Mouse (Mus musculus): ENCODE measurements around the gene Zfp523. TPM values are rescaled to one million over a fixed set of nuclear protein-coding genes. Genes with fewer than 3 reads are reported as not detected.

Gene Zfp523
- polyA plus RNA-seq, 1 experiment, result 81.9 TPM

- no peak for DNase-seq (ENCODE audit: low read depth)
Observed at GRCm38 (mm10) chr17:28242296-28242695, 65.4 kb downstream of the Zfp523 start.

GRCm38 (mm10) chr17:28244214-28244613 is 67.3 kb downstream of the Zfp523 start:
- no peak for DNase-seq (ENCODE audit: low read depth)

DNA sequence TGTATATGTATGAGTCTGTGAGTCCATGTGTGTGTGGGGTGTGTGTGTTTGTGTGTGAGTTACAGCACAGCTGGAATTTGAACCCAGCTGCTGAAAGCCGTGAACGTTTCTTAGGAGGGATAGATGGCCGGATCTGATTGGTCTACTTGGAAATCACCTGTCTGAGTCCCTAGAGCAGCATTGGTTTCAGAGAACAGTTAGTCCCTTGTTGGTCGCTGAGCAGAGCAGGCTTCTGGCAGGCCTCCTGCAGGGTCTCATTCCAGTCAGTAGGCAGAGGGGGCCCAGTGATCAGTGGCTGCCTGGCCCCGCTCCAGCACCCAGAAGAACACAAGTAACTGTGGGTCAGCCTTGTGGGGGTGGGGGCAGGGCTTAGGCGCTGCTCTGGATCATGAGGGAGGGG is 67.8 kb downstream of the Zfp523 start:
- no peak for DNase-seq (ENCODE audit: low read depth)

DNA sequence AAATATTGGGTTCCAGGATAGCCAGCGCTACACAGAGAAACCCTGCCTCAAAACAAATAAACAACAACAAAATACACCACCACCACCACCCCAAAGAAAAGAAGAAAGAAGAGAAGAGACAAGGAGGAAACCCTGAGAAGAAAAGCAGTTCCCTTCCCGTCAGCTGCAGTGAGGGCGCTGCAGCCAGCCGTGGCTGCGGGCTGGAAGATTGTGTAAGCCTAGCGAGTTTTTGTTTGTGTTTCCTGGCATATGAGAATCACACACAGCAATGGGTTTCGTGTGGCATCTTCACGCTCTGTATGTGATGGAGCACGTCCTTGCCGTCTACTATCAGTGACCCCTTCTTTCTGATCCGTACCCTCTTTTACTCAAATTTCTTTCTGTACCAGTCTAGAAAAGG is 69.7 kb downstream of the Zfp523 start:
- DNase-seq (ENCODE audit: low read depth), result no peak

DNA sequence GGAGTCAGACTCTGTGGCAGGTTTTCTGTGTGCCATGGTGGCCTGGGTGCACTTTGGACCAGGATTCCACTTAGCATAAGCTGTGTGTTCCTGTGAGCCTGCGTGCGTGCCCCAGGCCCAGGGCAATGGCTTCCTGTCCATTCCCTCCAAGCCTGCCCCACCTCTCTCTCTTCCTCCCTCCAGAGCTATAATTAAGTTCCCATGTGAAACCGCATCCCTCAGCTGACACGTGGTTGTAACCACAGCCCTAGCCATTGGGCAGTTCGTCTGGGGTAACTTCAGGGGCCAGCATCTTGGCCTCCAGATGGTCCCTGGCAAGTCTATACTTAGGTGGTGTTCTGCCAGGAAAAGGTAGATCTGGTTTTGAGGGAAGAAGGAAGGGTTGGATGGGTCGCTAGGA is 70.7 kb downstream of the Zfp523 start:
- DNase-seq (ENCODE audit: low read depth), result no peak

DNA sequence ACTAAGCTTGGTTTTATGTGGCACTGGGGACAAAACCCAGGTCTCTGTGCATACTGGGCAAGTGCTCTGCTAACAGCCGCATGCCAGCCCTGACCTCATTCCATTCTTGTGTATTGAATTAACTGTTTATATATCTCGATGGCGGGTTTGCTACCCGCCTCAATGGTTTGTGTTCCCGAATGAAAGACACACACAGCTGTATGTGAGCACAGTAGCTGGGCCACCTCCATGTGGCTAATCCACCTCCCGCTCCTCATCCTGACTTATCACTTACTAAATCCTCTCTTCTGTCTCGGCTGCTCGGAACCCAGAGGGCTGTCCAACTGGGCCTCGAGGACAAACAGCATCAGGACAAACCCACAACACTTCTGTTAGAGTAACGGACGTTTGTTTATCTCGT is 72.1 kb downstream of the Zfp523 start:
- DNase-seq (ENCODE audit: low read depth), result no peak

DNA sequence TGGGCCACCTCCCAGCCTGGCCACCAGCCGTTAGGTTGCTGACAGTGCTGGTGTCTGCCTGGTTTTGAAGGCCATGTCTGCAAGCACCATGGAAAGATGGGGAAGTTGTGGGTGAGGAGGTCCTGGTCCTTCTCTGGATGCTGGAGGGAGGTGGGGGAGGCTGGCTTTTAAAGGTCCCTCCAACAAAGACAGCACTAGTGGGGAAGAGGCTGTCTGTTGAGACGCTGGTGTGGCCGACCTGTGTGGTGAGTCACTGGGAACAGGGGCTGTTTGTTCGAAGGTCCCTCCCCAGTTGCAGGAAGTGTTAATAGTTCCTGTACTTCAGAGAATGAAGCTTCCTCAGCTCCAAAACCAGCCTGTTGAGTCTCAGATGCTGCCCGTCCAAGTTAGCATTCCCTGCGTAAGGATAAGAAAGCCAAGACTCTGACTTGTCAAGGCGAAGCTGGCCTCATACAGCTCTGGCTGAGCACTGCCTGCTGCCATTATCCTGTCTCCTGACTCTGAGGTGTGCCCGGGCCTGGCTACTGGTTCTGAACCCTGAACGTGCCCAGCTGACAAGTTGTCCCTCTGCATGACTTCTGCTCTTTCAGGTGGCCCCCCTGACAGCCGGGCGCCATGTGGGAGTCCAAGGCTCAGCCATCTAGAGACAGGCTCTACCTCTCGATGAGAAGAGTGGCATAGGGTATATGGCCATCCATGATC is 74.8 kb downstream of the Zfp523 start:
- no peak for DNase-seq (ENCODE audit: low read depth)

DNA sequence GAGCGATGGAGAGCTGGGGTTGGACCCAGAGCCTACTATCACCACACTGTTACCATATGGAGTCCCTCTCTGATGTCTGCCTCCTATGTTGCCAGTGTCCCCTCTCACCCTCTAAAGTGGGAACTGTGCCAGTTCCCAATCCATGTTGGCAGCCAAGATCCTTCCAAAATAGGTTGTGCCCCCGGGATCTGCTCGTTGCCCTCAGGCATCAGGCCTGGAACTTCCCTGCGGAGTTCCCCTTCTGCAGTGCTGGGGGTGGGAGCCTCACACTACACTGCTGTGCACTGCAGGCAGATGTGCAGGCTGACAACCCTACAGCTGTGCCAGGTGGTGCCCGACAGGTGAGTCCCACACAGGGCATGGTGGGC is 75.3 kb downstream of the Zfp523 start:
- no peak for DNase-seq (ENCODE audit: low read depth)

- no peak for DNase-seq (ENCODE audit: low read depth)
Observed at GRCm38 (mm10) chr17:28253216-28253615, 76.3 kb downstream of the Zfp523 start.

- no peak for DNase-seq (ENCODE audit: low read depth)
Observed at GRCm38 (mm10) chr17:28254804-28255203, 77.9 kb downstream of the Zfp523 start.

Other genes with a start within 250 kb of the Zfp523 start
- gene Tcp11, start 96.5 kb upstream of the Zfp523 start, polyA plus RNA-seq (2012; rRNA removed), result 26.7 and 38.1 TPM in 2 replicates
- gene Scube3, start 35.0 kb upstream of the Zfp523 start, polyA plus RNA-seq (2012; rRNA removed), result 2.1 and 2.6 TPM in 2 replicates
- gene Def6, start 30.6 kb downstream of the Zfp523 start, polyA plus RNA-seq (2012; rRNA removed), result 11.6 and 15.3 TPM in 2 replicates
- 40.7 and 42.7 TPM in 2 replicates for gene Ppard, start 55.6 kb downstream of the Zfp523 start, polyA plus RNA-seq (2012; rRNA removed)
- 14.8 and 17.7 TPM in 2 replicates for gene Fance, start 136.4 kb downstream of the Zfp523 start, polyA plus RNA-seq (2012; rRNA removed)
- gene Rpl10a, start 151.3 kb downstream of the Zfp523 start, polyA plus RNA-seq (2012; rRNA removed), result 1,759 and 1,778 TPM in 2 replicates
- gene Tead3, start 173.7 kb downstream of the Zfp523 start, polyA plus RNA-seq (2012; rRNA removed), result 18.8 and 21.1 TPM in 2 replicates
- gene Tulp1, start 188.1 kb downstream of the Zfp523 start, polyA plus RNA-seq (2012; rRNA removed), result 1.3 and 1.7 TPM in 2 replicates

Measured in gonadal fat pad, adult 2 months (tissue).